Mouse (Mus musculus) megakaryocyte, embryonic 14.5 days (primary cell): ENCODE data around the gene Akr1c6.

Experiments used
- FLI1 ChIP-seq: IDR thresholded peaks from 2 replicates; pipeline ENCODE4 v1.6.1; 2012; ENCODE audit warnings: low read length, inconsistent platforms, mixed read lengths
- GATA1 ChIP-seq: IDR thresholded peaks from 3 replicates; pipeline ENCODE4 v1.6.1; 2012; ENCODE audit warnings: mixed read lengths, low read length, inconsistent platforms, borderline replicate concordance

- TF ChIP-seq GATA1 = no peak
- no peak for TF ChIP-seq FLI1
These were observed 5.1 kb upstream of the Akr1c6 start for GRCm38 (mm10) chr13:4429034-4429433.
